In the genomic region with DNA sequence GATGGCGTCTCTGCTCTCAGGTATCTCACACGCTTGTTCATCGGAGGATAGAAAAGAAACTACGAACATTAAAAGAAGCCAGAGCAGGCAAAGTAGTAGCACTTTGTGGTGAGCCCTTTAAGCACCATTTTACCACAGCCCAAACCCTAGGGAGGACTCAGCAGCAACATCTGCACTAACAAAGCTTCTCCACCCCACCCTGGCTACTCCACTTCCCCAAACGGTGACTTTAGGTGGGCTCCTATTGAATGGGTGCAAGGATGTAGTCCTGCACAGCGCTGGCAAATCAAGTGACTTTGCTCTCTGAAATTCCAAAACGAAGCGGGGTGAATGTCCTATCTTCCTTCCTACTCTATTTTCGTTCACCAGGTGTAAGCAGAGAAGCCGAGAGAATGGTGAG, we compare ENCODE assay signal across 17 mouse cellular contexts.
DNase-seq lines count a peak whose midpoint lies in the region; ATAC-seq lines count a peak whose summit lies in the region.
"Had no signal": no experiment of that assay in that cellular context is flagged by ENCODE, and none has a peak within 500 bp of the region (broad histone marks: within the 10 kb centered on the region; RNA-seq: fewer than 3 reads in every experiment).

No protein-coding gene starts in this region.

- intact Hi-C loops in heart, postnatal 25 days (cut with DNase I): no loop called here

- no peak overlapping the region for H3K9ac ChIP-seq in heart, embryonic 14.5 days (ENCODE audit: low read length)
- no peak overlapping the region for H3K9ac ChIP-seq in limb, embryonic 12.5 days (replicated peaks)
- no peak overlapping the region for H3K9ac ChIP-seq in midbrain, embryonic 14.5 days (replicated peaks; ENCODE audit: low read length)
- H3K9ac ChIP-seq: forebrain, embryonic 12.5 days; liver, embryonic 13.5 days; lung, embryonic 14.5 days had no signal

- H3K4me1 ChIP-seq in heart, embryonic 14.5 days (ENCODE audit: control insufficient read depth in 2 of 2, insufficient read depth in 2 of 2, low read length in 2 of 2): peaks cover 8 to 11% of the 10 kb centered on the region in 2 experiments
- peaks cover 11% of the 10 kb centered on the region; the same call in 1 of the 2 replicates for H3K4me1 ChIP-seq in limb, embryonic 12.5 days (replicated peaks)
- H3K4me1 ChIP-seq in limb, embryonic 10.5 days: peaks cover 14% of the 10 kb centered on the region
- peaks cover 15% of the 10 kb centered on the region for H3K4me1 ChIP-seq in midbrain, embryonic 14.5 days (ENCODE audit: control insufficient read depth, insufficient read depth, low read length)
- H3K4me1 ChIP-seq: liver, embryonic 13.5 days had no signal

- H3K27me3 ChIP-seq in heart, embryonic 14.5 days (ENCODE audit: control insufficient read depth, insufficient read depth, low read length): no peaks in the 10 kb centered on the region
- no peaks in the 10 kb centered on the region for H3K27me3 ChIP-seq in limb, embryonic 12.5 days
- H3K27me3 ChIP-seq in limb, embryonic 10.5 days (ENCODE audit: low read depth, poor library complexity, severe bottlenecking): no peaks in the 10 kb centered on the region
- no peaks in the 10 kb centered on the region for H3K27me3 ChIP-seq in midbrain, embryonic 14.5 days (ENCODE audit: control insufficient read depth, insufficient read depth, low read length)
- H3K27me3 ChIP-seq: forebrain, embryonic 12.5 days; liver, embryonic 13.5 days had no signal

- H3K4me2 ChIP-seq in heart, embryonic 14.5 days (ENCODE audit: low read length): peak overlapping the region; percentile 52; the same call in 1 of the 2 replicates
- no peak overlapping the region for H3K4me2 ChIP-seq in limb, embryonic 12.5 days
- no peak overlapping the region for H3K4me2 ChIP-seq in midbrain, embryonic 14.5 days (ENCODE audit: low read length)
- H3K4me2 ChIP-seq: forebrain, embryonic 12.5 days; liver, embryonic 13.5 days had no signal

- no peaks in the 10 kb centered on the region for H3K9me3 ChIP-seq in heart, embryonic 14.5 days (ENCODE audit: control insufficient read depth, low read length)
- no peaks in the 10 kb centered on the region for H3K9me3 ChIP-seq in limb, embryonic 12.5 days
- no peaks in the 10 kb centered on the region for H3K9me3 ChIP-seq in limb, embryonic 10.5 days (replicated peaks)
- no peaks in the 10 kb centered on the region for H3K9me3 ChIP-seq in midbrain, embryonic 14.5 days (ENCODE audit: control insufficient read depth, low read length)
- H3K9me3 ChIP-seq: forebrain, embryonic 12.5 days; liver, embryonic 13.5 days had no signal

- H3K36me3 ChIP-seq in heart, embryonic 14.5 days (ENCODE audit: control insufficient read depth, insufficient read depth, low read length): no peaks in the 10 kb centered on the region
- no peaks in the 10 kb centered on the region for H3K36me3 ChIP-seq in limb, embryonic 12.5 days
- H3K36me3 ChIP-seq in limb, embryonic 10.5 days: no peaks in the 10 kb centered on the region
- no peaks in the 10 kb centered on the region for H3K36me3 ChIP-seq in midbrain, embryonic 14.5 days (ENCODE audit: control insufficient read depth, insufficient read depth, low read length)
- H3K36me3 ChIP-seq: forebrain, embryonic 12.5 days; liver, embryonic 13.5 days had no signal

- ATAC-seq in heart, embryonic 14.5 days (ENCODE audit: insufficient number of reproducible peaks, insufficient read depth, low FRiP score, low read depth): no peak
- no peak for ATAC-seq in limb, embryonic 12.5 days (ENCODE audit: insufficient number of reproducible peaks, insufficient read depth, low FRiP score, low TSS enrichment, low read depth)
- ATAC-seq in midbrain, embryonic 14.5 days (ENCODE audit: low FRiP score, low TSS enrichment): no peak

- WGBS in heart, embryonic 14.5 days: 64% methylated on average over 10 of the region's 10 CpGs
- WGBS in limb, embryonic 12.5 days: 86% methylated on average over 10 of the region's 10 CpGs
- 89% methylated on average over 10 of the region's 10 CpGs for WGBS in limb, embryonic 10.5 days
- WGBS in midbrain, embryonic 14.5 days: 88% methylated on average over 10 of the region's 10 CpGs

- DNase-seq in heart, postnatal 25 days (ENCODE audit: low spot score): no peak
- DNase-seq in limb, embryonic 10.5 days (ENCODE audit: low spot score): no peak
- peak; percentile 42 to 69 for DNase-seq in thymus, adult 18-20 months
- peak; percentile 64 to 71 for DNase-seq in thymus, postnatal 36 days
- DNase-seq in right cerebral cortex, adult 2 months (ENCODE audit: low spot score in 2 of 2): no peak
- no peak for DNase-seq in midbrain, embryonic 14.5 days
- DNase-seq: cerebellum, adult 8-10 months; gastrocnemius, postnatal 10 days; kidney, adult 9 months; kidney, postnatal 36 days; liver, embryonic 13.5 days; lung, postnatal 36 days had no signal

- H3K27ac ChIP-seq in heart, embryonic 14.5 days (replicated peaks in 1 of 2; ENCODE audit: control insufficient read depth in 1 of 2, insufficient read depth in 1 of 2, low read depth in 2 of 2, low read length in 2 of 2): peak overlapping the region; percentile 48 to 57; a peak in 3 of 4 replicates
- H3K27ac ChIP-seq in limb, embryonic 12.5 days: peak overlapping the region; percentile 78; the same call in 1 of the 2 replicates
- no peak overlapping the region for H3K27ac ChIP-seq in limb, embryonic 10.5 days
- H3K27ac ChIP-seq in midbrain, embryonic 14.5 days (replicated peaks; ENCODE audit: low read depth, low read length): no peak overlapping the region
- H3K27ac ChIP-seq: forebrain, embryonic 12.5 days; left cerebral cortex, adult 2 months; liver, embryonic 13.5 days had no signal

- H3K4me3 ChIP-seq in heart, embryonic 14.5 days (ENCODE audit: control insufficient read depth in 1 of 2, insufficient read depth in 1 of 2, low read depth in 1 of 2, low read length in 2 of 2): no peak overlapping the region
- H3K4me3 ChIP-seq in limb, embryonic 12.5 days (replicated peaks): no peak overlapping the region
- H3K4me3 ChIP-seq in limb, embryonic 10.5 days: no peak overlapping the region
- H3K4me3 ChIP-seq in midbrain, embryonic 14.5 days (replicated peaks; ENCODE audit: low read depth, low read length): no peak overlapping the region
- H3K4me3 ChIP-seq: forebrain, embryonic 12.5 days; left cerebral cortex, adult 2 months; liver, embryonic 13.5 days had no signal

Comparison
In these comparisons a context has a peak if more than half of its experiments do, and no peak if none do; other contexts are left out.
1. H3K27ac ChIP-seq: peak in heart, embryonic 14.5 days (2 of 2) and limb, embryonic 12.5 days (single experiment); none in limb, embryonic 10.5 days (single experiment) and midbrain, embryonic 14.5 days (single experiment).
2. DNase-seq: peak in thymus, adult 18-20 months (2 of 2) and thymus, postnatal 36 days (2 of 2); none in heart, postnatal 25 days (single experiment), limb, embryonic 10.5 days (single experiment), right cerebral cortex, adult 2 months (0 of 2) and midbrain, embryonic 14.5 days (single experiment).